Mouse (Mus musculus) stomach, embryonic 14.5 days (tissue): ENCODE measurements around the gene Tcf7l1. TPM values are rescaled to one million over a fixed set of nuclear protein-coding genes. Genes with fewer than 3 reads are reported as not detected.
A peak's percentile ranks its signal among the peaks of the same experiment; 100 is the strongest.

ENCODE experiments used
- ATAC-seq: fragments of 200-750 bp; cut with Nextera tagmentation; 2 replicates; pipeline ENCODE4 v1.8.0; 2017; ENCODE audit warnings: low read depth, moderate TSS enrichment; ENCODE audit not compliant: insufficient number of reproducible peaks, insufficient read depth, low FRiP score
- H3K27ac ChIP-seq: fragments of 300-500 bp; sonication (generic); 2 replicates; pipeline ENCODE4 v1.5.1; 2014; ENCODE audit warnings: mild to moderate bottlenecking, low read length, moderate library complexity, mixed read lengths
- H3K27me3 ChIP-seq: fragments of 300-500 bp; sonication (generic); 2 replicates; pipeline ENCODE4 v1.6.1; 2014; ENCODE audit warnings: low read length, control low read depth, mixed read lengths; ENCODE audit not compliant: control insufficient read depth, insufficient read depth
- H3K36me3 ChIP-seq: fragments of 300-500 bp; sonication (generic); 2 replicates; pipeline ENCODE4 v1.6.1; 2014; ENCODE audit warnings: mild to moderate bottlenecking, control low read depth, low read length, moderate library complexity, mixed read lengths; ENCODE audit not compliant: control insufficient read depth, insufficient read depth
- H3K4me1 ChIP-seq: fragments of 300-500 bp; sonication (generic); 2 replicates; pipeline ENCODE4 v1.6.1; 2014; ENCODE audit warnings: low read length, control low read depth, mixed read lengths; ENCODE audit not compliant: control insufficient read depth, insufficient read depth
- H3K4me2 ChIP-seq: fragments of 300-500 bp; sonication (generic); replicated peaks from 2 replicates; pipeline ENCODE4 v1.6.1; 2014; ENCODE audit warnings: low read depth, low read length, control low read depth
- H3K4me3 ChIP-seq: fragments of 300-500 bp; sonication (generic); 2 replicates; pipeline ENCODE4 v1.5.1; 2014; ENCODE audit warnings: low read depth, low read length, control low read depth
- H3K9ac ChIP-seq: fragments of 300-500 bp; sonication (generic); replicated peaks from 2 replicates; pipeline ENCODE4 v1.6.1; 2014; ENCODE audit warnings: low read depth, mild to moderate bottlenecking, control low read depth, low read length, moderate library complexity, mixed read lengths
- H3K9me3 ChIP-seq: fragments of 300-500 bp; sonication (generic); 2 replicates; pipeline ENCODE4 v1.6.1; 2016; ENCODE audit warnings: low read depth, low read length, control low read depth; ENCODE audit not compliant: control insufficient read depth
- WGBS: fragments of 180-500 bp; shearing (Covaris S2); extraction: QIAGEN DNeasy Blood & Tissue Kit; methylation state at CpG from one replicate; pipeline ENCODE4 v1.1.7; 2014; 5-methylcytosine and 5-hydroxymethylcytosine counted together
- polyA plus RNA-seq: library from polyadenylated mRNA; unstranded; fragments of >200 nt; fragmentation: Nextera tagmentation; extraction: Ambion mirVana; gene quantifications from 2 replicates; pipeline ENCODE4 v1.2.1, GENCODE M21; 2014

Gene Tcf7l1
- polyA plus RNA-seq, 1 experiment from 2014 or later = 39.0 TPM

DNA sequence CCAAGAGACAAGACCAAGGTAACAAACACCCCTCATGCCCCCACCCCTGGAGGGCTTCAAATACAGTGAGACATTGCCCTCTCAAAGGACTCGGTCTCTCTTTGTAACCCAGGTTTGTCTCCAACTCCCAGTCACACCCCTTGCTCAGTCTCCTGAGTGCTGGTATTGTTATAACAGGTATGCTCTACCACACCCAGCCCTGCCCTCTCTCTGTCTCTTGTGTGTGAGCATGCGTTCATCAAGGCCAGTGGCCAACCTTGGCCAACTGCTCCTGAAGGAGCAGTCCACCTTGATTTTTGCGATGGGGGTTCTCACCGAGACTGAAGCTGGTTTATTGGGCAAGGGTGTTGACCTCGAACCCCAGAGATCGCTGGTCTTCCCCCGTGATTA, 133.0 kb downstream of the Tcf7l1 start:
- no peaks in the 10 kb centered on the region for H3K27me3 ChIP-seq
- H3K4me1 ChIP-seq = peaks cover 53% of the 10 kb centered on the region
- peak overlapping the region; percentile 5; the same call in 1 of the 2 replicates for H3K4me3 ChIP-seq
- H3K27ac ChIP-seq = peak overlapping the region; percentile 92
- no peaks in the 10 kb centered on the region for H3K9me3 ChIP-seq
- no peaks in the 10 kb centered on the region for H3K36me3 ChIP-seq
- H3K9ac ChIP-seq = no peak overlapping the region
- WGBS = 64% methylated on average over 7 of the region's 7 CpGs
- peak overlapping the region; percentile 40 for H3K4me2 ChIP-seq
- no peak for ATAC-seq

DNA sequence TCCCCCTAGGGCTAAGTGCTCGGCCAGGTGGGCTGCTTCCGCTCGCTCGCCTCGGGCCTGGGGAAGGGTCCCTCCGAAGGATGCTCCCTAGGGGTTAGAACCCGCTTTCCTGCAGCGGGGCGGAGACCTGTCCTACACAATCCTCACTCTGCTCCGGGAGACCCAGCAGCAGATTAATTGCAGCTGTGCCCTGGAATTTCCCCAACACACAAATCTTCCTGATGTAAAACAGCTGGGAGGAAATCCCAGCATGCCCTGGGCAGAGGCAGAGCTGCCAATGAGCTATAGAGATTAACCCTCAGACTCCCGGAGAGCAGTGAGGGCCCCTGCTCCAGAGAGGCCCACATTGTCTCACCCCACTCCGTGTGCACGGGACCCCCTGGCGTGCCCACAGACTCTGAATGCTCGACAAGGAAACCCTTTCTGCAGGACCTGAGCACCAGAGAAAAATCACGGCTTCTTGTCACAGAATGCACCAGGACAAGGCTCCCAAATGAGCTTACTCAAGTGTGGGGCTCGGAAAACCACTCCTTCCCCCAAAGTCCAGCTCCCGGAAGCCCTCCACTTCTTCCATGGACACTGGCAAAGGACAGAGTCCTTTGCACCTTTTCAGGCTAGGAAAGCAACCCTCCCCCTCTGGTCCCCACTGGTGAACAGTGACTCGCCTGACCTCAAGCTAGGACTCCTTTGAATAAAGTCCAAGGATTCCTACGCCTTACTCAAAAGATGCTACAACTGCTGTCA, 133.6 kb downstream of the Tcf7l1 start:
- no peak overlapping the region for H3K9ac ChIP-seq
- H3K9me3 ChIP-seq = no peaks in the 10 kb centered on the region
- H3K27ac ChIP-seq = peak overlapping the region; percentile 92
- peak; percentile 87 for ATAC-seq
- peak overlapping the region; percentile 5; the same call in 1 of the 2 replicates for H3K4me3 ChIP-seq
- peak overlapping the region; percentile 40 for H3K4me2 ChIP-seq
- no peaks in the 10 kb centered on the region for H3K36me3 ChIP-seq
- no peaks in the 10 kb centered on the region for H3K27me3 ChIP-seq
- peaks cover 52% of the 10 kb centered on the region for H3K4me1 ChIP-seq
- WGBS = 24% methylated on average over 20 of the region's 20 CpGs

DNA sequence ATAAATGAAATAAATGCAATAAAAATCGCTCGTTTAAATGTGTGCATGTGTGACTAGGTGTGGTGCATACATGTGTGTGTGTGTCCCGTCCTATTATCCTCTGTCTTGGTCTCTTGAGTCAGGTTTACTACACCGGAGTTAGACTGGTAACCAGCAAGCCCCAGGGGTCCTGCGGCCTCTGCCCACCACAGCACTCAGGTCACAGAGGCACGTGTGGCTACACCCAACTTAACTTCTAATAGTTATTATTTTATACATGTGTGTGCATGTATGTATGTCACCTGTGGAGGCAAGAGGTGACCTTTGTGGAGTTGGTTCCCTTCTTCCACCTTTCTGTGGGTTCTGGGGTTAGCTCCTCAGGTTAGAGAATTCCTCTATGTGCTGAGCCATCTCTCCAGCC, 134.7 kb downstream of the Tcf7l1 start:
- no peaks in the 10 kb centered on the region for H3K36me3 ChIP-seq
- peak overlapping the region; percentile 92 for H3K27ac ChIP-seq
- whole genome bisulfite sequencing = 85% methylated on average over 6 of the region's 6 CpGs
- ATAC-seq = no peak
- H3K4me3 ChIP-seq = no peak overlapping the region
- no peaks in the 10 kb centered on the region for H3K27me3 ChIP-seq
- no peaks in the 10 kb centered on the region for H3K9me3 ChIP-seq
- H3K4me2 ChIP-seq = no peak overlapping the region
- H3K4me1 ChIP-seq = peaks cover 48% of the 10 kb centered on the region
- no peak overlapping the region for H3K9ac ChIP-seq

DNA sequence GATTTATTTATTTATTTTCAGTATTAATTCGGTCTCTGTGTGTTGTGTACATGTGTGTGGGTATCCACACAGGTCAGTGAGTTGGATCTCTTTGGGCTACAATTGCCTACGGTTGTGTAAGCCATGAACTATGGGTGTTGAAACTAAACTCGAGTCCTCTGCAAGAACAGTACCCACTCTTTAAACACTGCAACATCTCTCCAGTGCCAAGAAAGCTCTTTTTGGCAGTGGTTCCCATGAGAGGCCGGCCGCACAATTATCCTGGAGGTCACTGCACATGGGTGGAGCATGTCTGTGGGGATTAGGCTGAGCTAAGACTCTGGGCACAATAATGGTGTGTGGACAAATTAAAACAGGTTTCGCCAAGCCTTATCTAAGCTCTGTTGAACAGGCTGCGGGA, 135.6 kb downstream of the Tcf7l1 start:
- peaks cover 47% of the 10 kb centered on the region for H3K4me1 ChIP-seq
- H3K9ac ChIP-seq = no peak overlapping the region
- H3K27ac ChIP-seq = peak overlapping the region; percentile 12; the same call in 1 of the 2 replicates
- WGBS = 49% methylated on average over 7 of the region's 7 CpGs
- H3K4me3 ChIP-seq = no peak overlapping the region
- no peaks in the 10 kb centered on the region for H3K9me3 ChIP-seq
- H3K4me2 ChIP-seq = no peak overlapping the region
- no peaks in the 10 kb centered on the region for H3K27me3 ChIP-seq
- ATAC-seq = no peak
- H3K36me3 ChIP-seq = no peaks in the 10 kb centered on the region

DNA sequence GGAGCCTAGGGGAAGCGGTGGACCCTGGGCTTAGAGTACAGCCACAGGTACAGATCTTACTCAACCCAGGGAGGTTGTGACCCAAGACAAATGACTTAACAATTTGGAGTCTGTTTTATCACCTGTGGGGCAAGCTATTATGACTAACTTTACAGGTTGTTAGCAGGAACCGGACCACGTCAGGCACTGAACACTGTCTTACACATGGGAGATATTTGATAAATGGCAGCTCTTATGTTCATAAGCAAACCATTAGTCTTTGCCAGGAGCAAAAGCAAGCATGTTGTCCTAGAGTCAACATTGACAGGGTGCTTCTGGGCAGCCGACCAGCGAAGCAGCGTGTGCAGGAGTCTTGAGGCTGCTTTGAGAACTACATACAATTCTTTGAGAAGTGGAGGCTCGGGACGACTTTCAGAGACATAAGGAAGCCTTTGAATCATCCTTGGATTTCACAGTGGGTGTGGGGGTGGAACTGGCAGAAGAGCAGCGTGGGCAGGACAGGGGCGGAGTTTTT, 138.7 kb downstream of the Tcf7l1 start:
- Histone ChIP-seq H3K4me3 (no peak overlapping the region), H3K36me3 (0 out of 2 replicates have a peak, but pooled peaks cover 3% of the 10 kb centered on the region), H3K27me3 (no peaks in the 10 kb centered on the region), H3K27ac (peak overlapping the region; percentile 53; the same call in 1 of the 2 replicates), H3K9me3 (no peaks in the 10 kb centered on the region), H3K9ac (no peak overlapping the region), H3K4me1 (peaks cover 29% of the 10 kb centered on the region), H3K4me2 (no peak overlapping the region)
- WGBS = 27% methylated on average over 10 of the region's 10 CpGs
- ATAC-seq = peak; percentile 70

DNA sequence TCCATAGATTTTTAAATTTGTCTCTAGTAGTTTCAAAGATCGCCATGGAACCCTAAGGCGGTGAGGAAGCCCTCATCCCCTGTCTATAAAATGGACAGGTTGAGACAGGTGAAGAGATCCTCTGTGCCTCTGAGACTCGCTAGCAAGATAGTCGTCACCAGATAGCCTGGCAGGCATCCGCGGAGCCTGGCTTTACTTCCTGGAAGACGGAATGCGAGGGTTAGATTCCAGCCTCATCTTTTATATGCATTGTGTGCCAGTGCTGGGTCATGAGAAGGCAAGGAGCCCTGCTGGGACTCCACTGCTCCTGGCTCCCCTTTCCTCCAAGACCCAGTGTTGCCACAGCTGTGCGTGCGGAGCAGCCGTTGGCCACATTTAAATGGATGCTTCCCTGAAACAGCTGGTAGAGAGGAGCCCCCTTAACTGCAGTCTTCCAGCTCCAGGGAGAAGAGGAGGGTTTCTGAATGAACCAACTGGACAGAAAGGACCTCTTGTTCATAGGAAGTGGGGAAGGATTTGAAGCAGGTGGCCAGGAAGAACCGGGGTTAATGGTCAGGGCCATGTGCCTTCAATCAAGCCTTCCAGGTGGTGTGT, 141.0 kb downstream of the Tcf7l1 start:
- H3K4me1 ChIP-seq = peaks cover 12% of the 10 kb centered on the region
- H3K36me3 ChIP-seq = 0 out of 2 replicates have a peak, but pooled peaks cover 3% of the 10 kb centered on the region
- H3K4me3 ChIP-seq = no peak overlapping the region
- WGBS = 57% methylated on average over 12 of the region's 12 CpGs
- H3K4me2 ChIP-seq = no peak overlapping the region
- H3K9ac ChIP-seq = no peak overlapping the region
- no peak for ATAC-seq
- no peak overlapping the region for H3K27ac ChIP-seq
- H3K27me3 ChIP-seq = no peaks in the 10 kb centered on the region
- H3K9me3 ChIP-seq = no peaks in the 10 kb centered on the region

DNA sequence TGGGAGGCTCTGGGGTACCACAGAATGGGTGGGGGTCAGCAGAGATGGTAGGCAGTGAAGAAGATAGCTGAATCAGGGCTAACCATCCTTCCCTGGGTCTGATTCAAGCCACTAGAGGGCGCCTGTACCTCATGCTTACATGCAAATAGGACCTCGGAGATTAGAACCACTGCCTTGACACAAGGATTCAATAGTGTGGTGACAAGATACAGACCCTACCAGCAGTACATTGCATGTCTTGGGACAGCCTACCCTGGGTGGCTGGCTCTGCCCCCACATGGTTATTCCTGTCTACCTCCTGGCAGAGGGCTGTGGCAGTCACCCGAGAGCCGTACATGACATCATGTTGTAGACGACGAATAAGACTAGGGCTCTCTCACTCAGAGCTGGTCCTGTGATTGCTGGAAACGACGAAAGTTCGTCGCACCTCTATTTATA, 141.7 kb downstream of the Tcf7l1 start:
- no peak overlapping the region for H3K27ac ChIP-seq
- 45% methylated on average over 10 of the region's 10 CpGs for WGBS

DNA sequence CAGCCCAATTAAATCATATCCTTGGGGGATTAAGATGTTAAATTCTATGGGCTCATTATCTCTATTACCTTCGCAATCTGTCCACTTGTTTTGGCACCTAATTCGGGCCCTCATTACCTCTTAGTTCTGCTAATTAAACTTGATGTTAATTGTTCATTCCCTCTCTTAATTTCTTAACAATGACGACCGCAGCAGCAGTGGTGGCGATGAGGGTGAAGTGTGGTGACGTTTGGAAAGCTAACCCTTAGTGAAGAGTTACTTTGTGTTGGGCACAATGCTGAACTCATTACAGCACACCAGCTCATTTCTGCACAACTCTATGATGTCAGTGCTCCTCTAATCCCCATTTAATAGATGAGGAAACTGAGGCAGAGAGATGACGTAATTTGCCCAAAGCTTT, 143.7 kb downstream of the Tcf7l1 start:
- 90% methylated on average over 7 of the region's 7 CpGs for WGBS

More for the DNA sequence above, 141.7 kb downstream of the Tcf7l1 start:
- H3K9ac ChIP-seq = no peak overlapping the region
- H3K36me3 ChIP-seq = 0 out of 2 replicates have a peak, but pooled peaks cover 3% of the 10 kb centered on the region
- peaks cover 12% of the 10 kb centered on the region for H3K4me1 ChIP-seq
- no peak overlapping the region for H3K4me2 ChIP-seq
- no peaks in the 10 kb centered on the region for H3K9me3 ChIP-seq
- H3K4me3 ChIP-seq = no peak overlapping the region
- no peaks in the 10 kb centered on the region for H3K27me3 ChIP-seq
- ATAC-seq = peak; percentile 47; the same call in 1 of the 2 replicates

More for the DNA sequence above, 143.7 kb downstream of the Tcf7l1 start:
- Histone ChIP-seq H3K36me3 (0 out of 2 replicates have a peak, but pooled peaks cover 3% of the 10 kb centered on the region), H3K9ac (no peak overlapping the region), H3K27me3 (no peaks in the 10 kb centered on the region), H3K9me3 (no peaks in the 10 kb centered on the region), H3K4me1 (peaks cover 6% of the 10 kb centered on the region; the same call in 1 of the 2 replicates), H3K4me3 (no peak overlapping the region), H3K27ac (no peak overlapping the region), H3K4me2 (no peak overlapping the region)
- ATAC-seq = no peak
